Mouse (Mus musculus): ENCODE data around the gene Krt12. TPM values are rescaled to one million over a fixed set of nuclear protein-coding genes. Genes with fewer than 3 reads are reported as not detected.

Krt12 gene
- total RNA-seq, 2 experiments from 2014 or later, result 8.7 to 11.6 TPM

- DNase-seq (ENCODE audit: extremely low spot score in 1 of 2, low spot score in 2 of 2), result no peak
- H3K4me3 ChIP-seq, result no peak overlapping the region
- intact Hi-C loops (cut with DNase I), result no loop called here
Observed at GRCm38 (mm10) chr11:99366791-99367190, 55.3 kb downstream of the Krt12 start.

More at GRCm38 (mm10) chr11:99366791-99367190, 55.3 kb downstream of the Krt12 start:
- no peak; the same call in 1 of the 2 replicates for TF ChIP-seq CTCF (IDR thresholded peaks at IDR 0.05)
- H3K27ac ChIP-seq, result no peak overlapping the region

Other genes starting within 250 kb of the Krt12 start
- 10 to 100 TPM; 60.1 to 61.1 TPM for gene Smarce1, start 191.2 kb downstream of the Krt12 start, total RNA-seq (2021)
- gene Krt222, start 178.2 kb downstream of the Krt12 start, total RNA-seq (2021), result 10 to 100 TPM; 31.1 to 32.0 TPM
- gene Krt24, start 137.0 kb downstream of the Krt12 start, total RNA-seq (2021), result not detected
- not detected for gene Krt25, start 99.3 kb downstream of the Krt12 start, total RNA-seq (2021)
- not detected for gene Krt26, start 84.3 kb downstream of the Krt12 start, total RNA-seq (2021)
- not detected for gene Krt27, start 71.2 kb downstream of the Krt12 start, total RNA-seq (2021)
- gene Krt28, start 47.4 kb downstream of the Krt12 start, total RNA-seq (2021), result not detected
- 10 to 100 TPM in 1 of 2 experiments, 1 to 10 TPM in 1; 9.6 to 10.1 TPM for gene Krt10, start 32.9 kb downstream of the Krt12 start, total RNA-seq (2021)
- gene Krt20, start 15.9 kb upstream of the Krt12 start, total RNA-seq (2021), result not detected
- gene Krt23, start 70.9 kb upstream of the Krt12 start, total RNA-seq (2021), result not detected
- gene Krt39, start 99.1 kb upstream of the Krt12 start, total RNA-seq (2021), result not detected
- not detected for gene Krt40, start 120.9 kb upstream of the Krt12 start, total RNA-seq (2021)
- not detected for gene Krtap3-3, start 128.6 kb upstream of the Krt12 start, total RNA-seq (2021)
- not detected for gene Krtap3-2, start 134.6 kb upstream of the Krt12 start, total RNA-seq (2021)
- gene Gm11939, start 137.2 kb upstream of the Krt12 start, total RNA-seq (2021), result not detected
- gene Krtap3-1, start 144.4 kb upstream of the Krt12 start, total RNA-seq (2021), result not detected
- not detected for gene Krtap1-5, start 158.8 kb upstream of the Krt12 start, total RNA-seq (2021)
- gene Krtap1-4, start 161.4 kb upstream of the Krt12 start, total RNA-seq (2021), result not detected
- gene Krtap1-3, start 169.1 kb upstream of the Krt12 start, total RNA-seq (2021), result not detected
- not detected for gene Krtap9-3, start 175.8 kb upstream of the Krt12 start, total RNA-seq (2021)
- not detected for gene Gm11938, start 181.0 kb upstream of the Krt12 start, total RNA-seq (2021)
- gene Gm11937, start 187.9 kb upstream of the Krt12 start, total RNA-seq (2021), result not detected
- gene Krtap2-4, start 192.6 kb upstream of the Krt12 start, total RNA-seq (2021), result not detected
- not detected for gene Gm11562, start 198.2 kb upstream of the Krt12 start, total RNA-seq (2021)
- gene Krtap4-1, start 206.0 kb upstream of the Krt12 start, total RNA-seq (2021), result not detected
- not detected for gene Krtap4-2, start 212.8 kb upstream of the Krt12 start, total RNA-seq (2021)
- not detected for gene Krtap4-7, start 221.8 kb upstream of the Krt12 start, total RNA-seq (2021)
- gene Gm11555, start 228.0 kb upstream of the Krt12 start, total RNA-seq (2021), result not detected
- not detected for gene Gm11563, start 236.7 kb upstream of the Krt12 start, total RNA-seq (2021)
- gene Krtap4-6, start 243.7 kb upstream of the Krt12 start, total RNA-seq (2021), result not detected